Mouse (Mus musculus) v-Abl transformed pro-B cells (cell line): Measurements from ENCODE around the gene AF067061.
"Not testable (repeated sequence)": the region's sequence is repeated elsewhere in the genome, so short reads cannot be mapped to it uniquely, and the experiment has no call there.

Source experiments
- in situ Hi-C, 2 experiments: fragments of 400-800 bp; cut with MboI; formaldehyde crosslinking; loops; one replicate each; pipeline ENCODE4 v1.15.1; 2025; ENCODE audit not compliant: unreplicated experiment in 2 of 2

Gene AF067061

DNA sequence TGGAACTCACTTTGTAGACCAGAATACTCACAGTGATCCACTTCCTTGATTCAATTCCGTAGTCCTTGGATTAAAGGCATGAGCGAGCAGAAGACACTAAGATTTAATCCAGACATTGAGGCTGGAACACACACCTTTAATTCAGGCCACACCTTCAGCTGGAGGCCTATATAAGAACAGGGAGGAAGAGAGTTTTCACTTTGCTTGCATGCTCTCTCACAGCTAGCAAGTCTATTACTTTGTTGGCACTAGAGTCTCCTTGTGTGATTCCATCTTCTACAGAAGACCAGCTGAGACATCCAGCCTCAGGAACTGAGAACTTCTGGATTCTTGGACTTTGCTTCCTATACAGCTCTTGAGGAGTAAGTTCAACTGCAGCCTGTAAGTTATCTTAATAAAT lies at the start of gene AF067061:
TSS of gene AF067061 (plus strand) at position 245 of the 400 bp plus-strand sequence.
- in situ Hi-C loops = not testable (repeated sequence)

DNA sequence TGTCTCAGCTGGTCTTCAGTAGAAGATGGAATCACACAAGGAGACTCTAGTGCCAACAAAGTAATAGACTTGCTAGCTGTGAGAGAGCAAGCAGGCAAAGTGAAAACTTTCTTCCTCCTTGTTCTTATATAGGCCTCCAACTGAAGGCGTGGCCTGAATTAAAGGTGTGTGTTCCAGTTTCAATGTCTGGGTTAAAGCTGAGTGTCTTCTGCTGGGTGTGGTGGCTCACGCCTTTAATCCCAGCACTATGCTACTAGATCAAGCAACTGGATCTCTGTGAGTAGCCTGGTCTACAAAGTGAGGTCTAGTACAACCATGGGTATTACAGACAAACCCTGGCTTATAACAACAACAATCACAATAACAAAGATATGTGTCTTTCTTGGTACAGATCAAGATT lies 47.1 kb upstream of the AF067061 start, which contains the start of gene Gm21762:
TSS of gene Gm21762 (minus strand) at position 101 of the 400 bp plus-strand sequence.
- in situ Hi-C loops = not testable (repeated sequence)

DNA sequence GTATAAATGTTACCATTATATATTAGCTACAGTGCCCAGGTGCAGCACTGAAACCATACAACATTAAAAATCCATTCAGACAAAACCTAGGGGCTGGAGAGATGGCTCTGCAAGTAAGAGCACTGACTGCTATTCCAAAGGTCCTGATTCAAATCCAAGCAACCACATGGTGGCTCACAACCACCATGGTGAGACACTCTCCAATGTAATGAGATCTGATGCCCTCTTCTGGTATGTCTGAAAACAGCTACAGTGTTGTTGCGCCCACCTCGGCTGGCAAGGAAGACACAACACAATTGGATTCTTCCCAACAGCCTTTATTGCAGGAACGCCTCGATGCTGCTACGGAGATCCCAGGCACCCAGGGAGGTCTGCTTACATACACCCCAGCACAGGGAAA lies 42.0 kb upstream of the AF067061 start:
- in situ Hi-C loops = not testable (repeated sequence)

DNA sequence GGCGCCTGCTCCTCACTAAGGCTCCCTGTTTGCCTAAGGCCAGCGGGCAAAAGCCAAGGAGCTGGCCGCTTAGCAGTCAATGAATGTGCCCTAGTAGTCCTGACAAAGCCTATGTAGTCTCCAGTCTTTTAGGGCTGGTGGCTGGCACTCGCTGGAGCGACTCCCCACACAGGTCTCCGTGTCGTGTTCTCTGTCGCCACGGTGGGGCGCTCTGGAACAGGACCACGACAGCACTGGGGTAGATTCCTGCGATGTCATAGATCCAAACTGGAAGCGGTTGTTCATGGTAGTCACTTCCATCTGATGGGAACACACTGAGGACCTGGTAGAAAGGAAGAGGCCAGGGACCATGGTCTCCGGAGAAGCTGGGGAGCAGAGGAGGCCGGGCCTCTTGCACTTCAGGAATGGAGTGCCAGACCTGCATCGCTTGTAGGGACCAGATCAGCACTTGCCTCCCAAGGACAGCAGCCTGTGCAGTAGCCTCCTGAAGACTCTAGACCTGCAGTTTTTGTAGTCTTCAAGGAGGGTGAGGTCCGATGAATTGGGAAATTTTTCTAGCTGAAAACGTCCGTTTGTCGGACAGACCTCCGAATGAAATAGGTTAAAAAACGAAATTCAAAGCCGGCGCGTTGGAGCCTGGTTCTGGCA lies 39.8 kb upstream of the AF067061 start:
- in situ Hi-C loops = not testable (repeated sequence)

DNA sequence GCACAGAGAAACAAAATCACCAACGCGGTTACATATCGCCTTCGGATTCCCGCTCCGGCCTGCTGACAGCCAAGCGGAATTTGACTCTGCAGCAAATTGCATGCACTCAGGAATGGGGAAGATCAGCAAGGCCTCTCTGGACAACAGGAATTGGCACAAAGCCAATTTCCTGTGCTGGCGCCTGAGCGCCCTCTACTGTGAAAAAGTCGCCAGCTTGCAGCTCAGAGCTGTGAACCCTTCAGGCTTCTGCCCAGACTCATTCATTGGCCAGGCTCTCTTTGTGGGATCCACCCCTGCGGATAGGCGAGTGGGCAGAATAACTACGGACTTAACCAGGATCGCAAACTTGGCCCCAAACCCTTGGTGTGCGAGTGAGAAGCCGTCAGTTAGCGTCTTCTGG lies 31.1 kb upstream of the AF067061 start:
- in situ Hi-C loops = not testable (repeated sequence)

DNA sequence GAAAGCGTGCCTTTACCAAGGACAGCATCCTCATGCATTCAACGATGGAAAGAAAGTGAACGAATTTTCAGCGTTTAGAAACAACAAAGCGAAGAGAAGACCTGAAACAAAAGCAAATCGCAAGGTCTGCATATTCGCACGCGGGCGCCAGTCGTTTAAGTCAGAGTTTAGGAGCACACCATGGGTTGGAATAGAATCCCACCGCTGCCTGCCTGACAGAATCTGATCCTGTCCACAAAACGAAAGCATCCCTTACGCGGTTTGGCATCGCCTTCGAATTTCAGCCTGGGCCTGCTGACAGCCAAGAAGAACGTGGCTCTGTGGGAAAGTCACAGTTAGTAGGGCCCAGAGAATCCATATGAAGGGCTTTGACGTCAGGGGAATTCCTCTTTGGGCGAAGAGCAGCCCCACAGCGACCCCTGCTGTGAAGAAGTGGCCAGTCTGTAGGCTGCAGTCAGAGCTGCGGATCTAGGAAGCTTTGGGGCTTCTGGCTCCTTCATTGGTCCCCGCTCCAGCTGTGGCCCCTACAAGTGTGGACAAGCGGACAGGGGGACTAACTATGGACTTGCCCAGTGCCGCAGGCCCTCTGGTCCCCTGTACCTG lies 30.4 kb upstream of the AF067061 start:
- in situ Hi-C loops = not testable (repeated sequence)

DNA sequence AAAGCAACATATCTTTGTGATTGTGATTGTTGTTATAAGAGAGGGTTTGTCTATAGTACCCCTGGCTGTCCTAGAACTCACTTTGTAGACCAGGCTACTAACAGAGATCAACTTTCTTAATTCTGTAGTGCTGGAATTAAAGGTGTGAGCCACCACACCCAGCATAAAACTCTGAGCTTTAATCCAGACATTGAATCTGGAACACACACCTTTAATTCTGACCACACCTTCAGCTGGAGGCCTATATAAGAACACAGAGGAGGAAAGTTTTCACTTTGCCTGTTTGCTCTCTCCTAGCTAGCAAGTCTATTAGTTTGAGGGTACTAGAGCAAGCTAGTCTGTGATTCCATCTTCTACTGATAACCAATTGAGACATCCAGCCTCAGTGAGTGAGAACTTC lies 24.1 kb upstream of the AF067061 start, which contains the start of gene Gm21731:
TSS of gene Gm21731 (plus strand) at position 301 of the 400 bp plus-strand sequence.
- in situ Hi-C loops = not testable (repeated sequence)

DNA sequence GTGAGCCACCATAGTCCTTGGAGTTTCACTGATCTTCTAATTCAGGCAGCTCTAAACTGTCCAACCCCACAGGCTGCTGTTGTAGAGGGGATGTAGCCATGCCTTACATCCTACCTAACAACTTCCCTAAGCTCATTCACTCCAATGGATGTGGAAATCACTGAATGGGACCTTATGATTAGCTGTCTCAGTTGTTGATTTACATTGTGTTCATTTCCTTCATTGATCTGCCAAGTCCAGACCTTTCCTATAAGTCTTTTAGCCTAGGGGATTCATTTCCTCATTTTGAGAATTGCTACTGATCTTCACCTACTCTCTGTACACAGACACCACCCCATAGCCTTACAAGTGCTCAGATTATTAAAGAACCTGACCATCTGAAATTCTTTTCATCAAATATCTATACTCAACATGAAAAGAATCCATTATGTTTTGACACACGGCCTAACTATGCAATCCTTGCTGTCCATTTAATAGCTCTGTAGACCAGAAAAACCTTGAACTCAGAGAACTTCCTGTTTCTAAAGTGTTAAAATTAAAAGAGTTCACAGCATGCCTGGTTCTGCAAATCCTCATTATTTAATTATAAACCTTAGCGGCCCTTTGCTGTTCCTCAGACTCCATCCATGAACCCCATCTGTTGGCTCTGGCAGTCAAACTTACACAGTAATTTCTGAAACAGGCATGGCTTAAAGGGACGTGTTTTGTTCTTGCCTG lies 11.5 kb upstream of the AF067061 start:
- in situ Hi-C loops = not testable (repeated sequence)

DNA sequence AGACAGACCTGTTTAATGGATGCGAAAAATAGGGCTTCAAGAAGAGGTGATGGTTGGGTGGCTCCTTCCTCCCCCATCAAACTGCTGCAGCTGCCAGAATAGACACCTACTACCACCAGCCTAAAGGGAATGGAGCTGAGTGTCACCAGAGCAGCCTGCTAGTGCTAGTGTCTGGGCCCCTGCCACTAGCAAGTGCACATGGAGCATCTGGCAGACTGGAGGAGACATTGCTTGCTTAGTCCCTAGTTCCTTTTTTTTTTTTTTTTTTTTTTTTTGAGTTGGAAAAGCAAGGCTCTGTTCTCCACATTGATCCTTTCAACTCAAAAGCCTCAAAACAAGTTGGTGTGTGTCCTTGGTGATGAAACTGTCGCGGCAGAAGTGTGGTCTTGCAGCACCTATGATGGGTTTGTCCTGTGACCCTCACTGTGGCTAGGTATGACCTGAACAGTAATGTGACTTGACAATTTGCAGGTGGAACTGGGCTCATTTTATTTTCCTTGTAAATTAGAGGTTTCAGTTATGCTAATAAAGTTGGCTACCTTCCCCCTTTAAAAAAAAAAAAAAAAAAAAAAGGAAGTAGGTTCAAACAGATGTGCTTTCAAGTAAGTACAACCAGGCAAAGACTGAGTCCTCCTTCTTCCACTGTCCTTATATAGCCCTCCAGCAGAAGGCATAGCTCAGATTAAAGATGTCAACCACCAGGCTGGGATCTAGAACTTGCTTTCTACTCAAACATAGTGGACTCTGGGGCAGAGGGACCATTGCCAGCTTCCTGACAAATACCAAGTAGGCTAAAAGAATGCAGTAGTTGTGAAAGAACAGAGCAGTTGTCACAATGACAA lies 3.9 kb upstream of the AF067061 start:
- in situ Hi-C loops = not testable (repeated sequence)

DNA sequence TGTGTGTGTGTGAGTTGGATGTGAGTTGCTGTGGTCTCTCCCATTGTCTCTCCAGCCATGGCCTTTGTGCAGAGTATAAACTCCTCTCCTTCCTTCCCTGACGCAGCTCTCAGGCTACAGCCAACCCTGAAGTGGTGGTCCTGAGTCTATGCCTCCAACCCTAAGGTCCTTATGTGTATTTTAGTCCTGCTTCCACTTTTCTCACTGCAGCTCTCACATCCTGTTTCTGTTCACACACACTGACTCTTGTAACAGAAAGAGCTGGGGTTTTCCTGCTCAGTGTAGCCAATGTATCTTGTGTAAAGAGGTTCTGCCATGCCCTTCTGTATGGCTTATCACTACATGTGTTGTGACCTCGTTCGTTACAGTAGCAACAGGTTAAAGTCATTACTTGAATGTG lies 3.2 kb upstream of the AF067061 start:
- in situ Hi-C loops = not testable (repeated sequence)

DNA sequence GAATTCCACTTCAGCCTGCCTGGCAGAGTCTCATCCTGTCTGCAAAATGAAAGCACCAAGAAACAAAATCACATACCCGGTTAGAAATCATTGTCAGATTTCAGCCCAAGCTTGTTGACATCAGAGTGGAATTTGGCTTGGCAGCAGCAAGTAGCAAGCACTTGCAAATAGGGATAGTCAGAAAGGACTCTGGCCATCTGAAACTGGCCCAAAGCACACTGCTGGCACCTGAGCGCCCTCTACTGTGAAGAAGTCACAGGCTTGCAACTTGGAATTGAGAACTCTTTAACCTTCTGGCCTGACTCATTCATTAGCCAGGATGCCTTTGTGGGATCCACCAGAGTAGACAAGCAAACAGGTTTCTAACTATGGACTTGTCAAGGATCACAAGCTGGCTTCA lies 14.9 kb downstream of the AF067061 start:
- in situ Hi-C loops = not testable (repeated sequence)

DNA sequence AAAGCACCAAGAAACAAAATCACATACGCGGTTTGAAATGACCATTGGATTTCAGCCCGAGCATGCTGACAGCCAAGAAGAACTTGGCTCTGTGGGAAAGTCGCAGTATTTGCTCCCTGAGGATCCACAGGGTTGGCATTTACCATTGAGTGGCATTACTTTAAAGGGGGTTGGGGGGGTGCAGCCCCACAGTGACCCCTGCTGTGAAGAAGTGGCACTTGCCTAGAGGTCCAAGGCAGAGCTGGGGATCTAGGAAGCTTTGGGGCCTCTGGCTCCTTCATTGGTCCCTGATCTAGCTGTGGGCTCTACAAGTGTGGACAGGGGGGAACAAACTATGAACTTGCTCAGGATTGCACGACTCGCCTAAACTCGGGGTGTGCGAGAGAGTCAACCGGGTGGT lies 15.9 kb downstream of the AF067061 start:
- in situ Hi-C loops = no loop called here

DNA sequence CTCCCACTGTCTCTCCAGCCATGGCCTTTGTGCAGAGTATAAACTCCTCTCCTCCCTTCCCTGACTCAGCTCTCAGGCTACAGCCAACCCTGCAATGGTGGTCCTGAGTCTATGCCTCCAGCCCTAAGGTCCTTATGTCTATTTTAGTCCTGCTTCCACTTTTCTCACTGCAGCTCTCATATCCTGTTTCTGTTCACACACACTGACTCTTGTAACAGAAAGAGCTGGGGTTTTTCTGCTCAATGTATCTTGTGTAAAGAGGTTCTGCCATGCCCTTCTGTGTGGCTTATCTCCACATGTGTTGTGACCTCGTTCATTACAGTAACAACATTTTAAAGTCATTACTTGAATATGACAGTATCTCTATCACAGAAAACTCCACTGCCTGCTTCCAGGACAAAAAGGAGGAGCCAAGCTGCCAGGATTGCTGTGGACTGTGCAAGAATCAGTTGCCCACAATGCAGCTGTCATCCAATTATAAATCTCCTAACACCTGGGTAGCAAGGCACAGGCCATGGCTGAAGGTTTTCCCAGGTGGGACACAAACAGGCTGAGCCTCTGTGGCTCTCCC lies 36.5 kb downstream of the AF067061 start:
- in situ Hi-C loops = no loop called here

DNA sequence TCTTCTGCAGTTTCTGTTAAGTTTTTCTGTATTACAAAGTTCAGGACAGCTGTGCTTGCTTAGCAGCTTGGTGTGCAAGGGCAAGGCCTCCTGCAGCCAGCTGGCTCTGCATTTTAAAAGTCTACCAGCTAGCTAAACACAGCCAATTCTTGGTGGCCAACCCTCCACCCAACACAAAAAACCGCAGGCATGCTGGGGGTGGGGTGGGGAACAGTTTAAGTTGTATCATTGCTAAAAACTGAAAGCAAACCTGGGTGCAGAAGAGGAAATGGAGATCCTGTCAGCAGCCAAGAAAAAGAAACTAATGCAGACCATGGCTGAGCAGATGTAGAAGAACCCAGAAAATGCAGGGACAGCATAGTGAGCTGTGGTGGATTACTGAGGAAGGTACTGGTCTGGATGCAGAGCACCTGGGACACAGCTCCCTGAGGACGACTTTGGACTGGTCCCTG lies 37.1 kb downstream of the AF067061 start, which contains the start of gene BC147527:
TSS of gene BC147527 (plus strand) at position 402 of the 452 bp plus-strand sequence.
- in situ Hi-C loops = no loop called here

DNA sequence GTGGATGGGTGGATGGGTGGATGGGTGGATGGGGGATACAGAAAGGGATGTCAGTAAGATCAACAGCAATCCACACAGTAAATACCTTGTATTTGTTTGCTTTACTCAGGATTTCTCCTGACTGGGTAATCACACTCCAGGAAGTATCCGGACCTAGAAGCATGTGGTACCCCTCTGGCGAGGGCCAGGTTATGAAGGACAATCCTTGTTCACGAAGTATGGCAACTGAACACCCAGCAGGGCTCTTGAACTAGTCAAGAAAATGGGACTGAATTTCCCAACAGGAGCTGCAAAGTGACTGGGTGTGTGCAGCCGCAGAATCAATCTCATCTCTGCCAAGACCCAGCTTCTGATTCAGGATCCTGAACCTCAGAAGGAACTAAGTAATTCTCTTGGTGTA lies 37.9 kb downstream of the AF067061 start:
- in situ Hi-C loops = no loop called here

DNA sequence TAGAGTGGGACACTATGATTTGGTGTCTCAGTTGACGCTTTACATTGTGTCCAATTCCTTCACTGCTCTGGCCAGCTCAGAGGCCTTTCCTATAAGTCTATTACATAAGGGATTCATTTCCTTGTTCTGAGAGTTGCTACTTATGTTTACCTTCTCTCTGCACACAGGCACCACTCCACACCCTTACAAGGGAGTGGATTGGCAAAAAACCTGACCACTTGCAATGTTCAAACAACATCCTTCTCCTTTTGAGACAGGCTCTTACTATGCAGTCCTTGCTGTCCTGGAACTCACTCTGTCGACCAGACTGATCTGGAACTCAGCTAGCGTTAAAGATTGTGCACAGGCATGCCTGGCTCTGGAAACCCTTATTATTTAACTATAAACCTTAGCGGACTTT lies 47.8 kb downstream of the AF067061 start:
- in situ Hi-C loops = no loop called here

DNA sequence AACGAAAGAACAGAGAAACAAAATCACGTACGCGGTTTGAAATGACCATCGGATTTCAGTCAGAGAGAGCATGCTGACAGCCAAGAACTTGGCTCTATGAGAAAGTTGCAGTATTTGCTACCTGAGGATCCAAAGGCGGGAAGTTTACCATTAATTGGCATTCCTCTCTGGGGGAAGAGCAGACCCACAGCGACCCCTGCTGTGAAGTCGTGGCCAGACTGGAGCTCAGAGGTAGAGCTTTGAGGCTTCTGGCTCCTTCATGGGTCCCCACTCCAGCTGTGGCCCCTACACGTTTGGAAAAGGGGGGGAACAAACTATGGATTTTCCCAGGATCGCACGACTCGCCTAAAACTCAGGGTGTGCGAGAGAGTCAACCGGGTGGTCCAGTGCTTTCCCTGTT lies 50.7 kb downstream of the AF067061 start:
- in situ Hi-C loops = no loop called here
